Mouse (Mus musculus) cerebellum, adult 11-12 months (tissue): ENCODE data around the gene Fxyd3.

Source experiments
- DNase-seq: peaks from one replicate; pipeline ENCODE4 v3.0.0; 2022

The Fxyd3 gene

DNA sequence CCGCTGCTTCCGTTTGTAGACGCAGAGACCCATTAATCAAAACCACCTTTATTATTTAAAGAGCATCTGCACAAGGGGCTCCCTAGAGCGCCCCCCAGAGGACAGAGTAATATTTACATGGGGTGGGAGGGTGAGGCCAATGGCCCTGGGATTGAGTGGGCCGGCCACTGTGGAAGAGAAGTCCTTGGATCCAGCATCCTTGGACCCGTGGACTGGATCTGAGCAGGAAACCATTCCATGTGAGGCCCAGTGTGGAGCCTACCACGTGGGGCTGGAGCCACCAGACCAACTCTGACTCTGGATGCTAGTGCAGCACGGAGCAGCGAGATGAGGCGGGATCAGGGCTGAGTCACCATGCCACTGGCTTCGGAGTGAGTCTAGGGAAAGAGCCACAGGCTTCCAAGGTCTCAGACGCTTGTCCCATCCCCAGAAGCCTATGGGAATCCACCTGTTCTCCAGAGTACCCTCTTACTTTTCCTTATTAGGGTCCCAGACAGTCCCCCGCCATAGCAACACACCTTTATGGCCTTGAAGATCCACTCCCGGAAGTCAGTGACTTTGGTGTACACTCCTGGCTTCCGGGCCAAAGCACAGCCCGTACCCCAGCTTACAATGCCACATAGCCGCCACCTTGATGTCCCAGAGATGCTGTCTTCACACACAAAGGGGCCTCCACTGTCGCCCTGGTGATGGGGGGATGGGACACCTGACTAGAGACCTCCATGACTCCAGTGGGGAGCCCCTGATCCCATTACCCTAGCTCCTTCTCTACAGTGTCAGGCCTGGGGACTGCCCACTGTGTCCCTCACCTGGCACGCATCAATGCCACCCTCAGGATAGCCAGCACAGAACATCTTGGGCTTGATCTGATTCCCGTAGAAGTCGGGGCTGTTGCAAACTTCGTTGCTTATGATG lies 22.4 kb upstream of the Fxyd3 start:
- no peak for DNase-seq

DNA sequence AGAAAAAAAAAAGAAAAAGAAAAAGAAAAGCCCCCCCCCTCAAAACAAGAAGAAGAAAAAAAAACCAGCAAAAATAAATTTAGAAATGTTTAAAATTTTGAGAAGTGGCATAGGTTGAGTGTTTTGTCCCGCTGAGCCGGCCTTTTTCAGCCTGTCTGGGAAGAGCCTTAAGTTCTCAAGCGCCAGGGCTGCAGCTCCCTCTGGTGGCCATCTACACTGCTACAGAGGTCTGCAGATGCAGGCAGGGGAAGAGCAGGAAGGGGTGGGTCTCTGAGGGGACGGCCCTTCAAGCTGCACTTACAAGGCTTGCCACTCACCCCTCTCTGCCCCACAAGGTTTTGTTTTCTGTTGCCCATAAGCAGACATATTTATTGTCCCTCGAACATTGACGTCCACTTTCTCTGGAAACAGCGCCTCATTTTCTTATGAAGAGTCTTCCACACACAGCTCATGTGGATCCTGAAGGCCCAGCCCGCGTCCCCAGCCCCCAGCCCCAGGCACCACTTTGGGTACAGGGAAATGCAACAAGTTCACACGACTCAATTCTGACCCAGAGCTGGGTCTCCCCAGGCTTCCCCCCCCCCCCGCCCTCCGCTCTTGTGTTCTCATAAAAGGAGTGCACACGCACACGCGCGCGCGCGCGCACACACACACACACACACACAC lies 21.2 kb upstream of the Fxyd3 start:
- DNase-seq: peak; percentile 85

DNA sequence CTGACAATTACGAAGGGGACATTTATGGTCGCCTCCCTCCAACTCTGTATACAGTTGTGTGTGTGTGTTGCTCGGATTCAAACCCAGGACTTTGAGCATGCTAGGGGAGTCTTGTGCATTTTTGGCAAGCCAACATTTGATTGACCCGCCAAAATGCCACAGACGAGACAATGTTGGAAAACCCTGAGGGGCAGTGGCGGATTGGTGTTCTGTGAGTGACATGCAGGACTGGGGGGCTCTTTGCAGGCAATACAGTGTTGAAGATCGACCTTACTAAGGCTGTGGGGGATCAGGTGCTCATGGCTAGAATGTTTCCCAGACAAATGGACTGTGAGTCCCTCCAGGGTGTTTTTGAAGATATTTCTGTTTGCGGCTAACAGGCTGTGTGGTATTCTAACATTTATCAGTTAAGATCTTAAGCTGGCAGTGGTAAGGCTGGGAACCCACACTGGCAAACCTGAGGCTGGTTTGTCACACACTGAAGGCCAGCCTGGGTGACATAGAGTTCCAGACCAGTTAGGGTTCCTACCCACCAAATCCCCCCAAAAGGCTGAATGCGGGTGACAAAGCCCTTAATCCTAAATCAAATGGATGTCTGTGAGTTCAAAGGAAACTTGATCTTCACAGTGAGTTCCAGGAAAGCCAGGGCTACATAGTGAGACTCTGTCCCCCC lies 20.5 kb upstream of the Fxyd3 start:
- no peak for DNase-seq

DNA sequence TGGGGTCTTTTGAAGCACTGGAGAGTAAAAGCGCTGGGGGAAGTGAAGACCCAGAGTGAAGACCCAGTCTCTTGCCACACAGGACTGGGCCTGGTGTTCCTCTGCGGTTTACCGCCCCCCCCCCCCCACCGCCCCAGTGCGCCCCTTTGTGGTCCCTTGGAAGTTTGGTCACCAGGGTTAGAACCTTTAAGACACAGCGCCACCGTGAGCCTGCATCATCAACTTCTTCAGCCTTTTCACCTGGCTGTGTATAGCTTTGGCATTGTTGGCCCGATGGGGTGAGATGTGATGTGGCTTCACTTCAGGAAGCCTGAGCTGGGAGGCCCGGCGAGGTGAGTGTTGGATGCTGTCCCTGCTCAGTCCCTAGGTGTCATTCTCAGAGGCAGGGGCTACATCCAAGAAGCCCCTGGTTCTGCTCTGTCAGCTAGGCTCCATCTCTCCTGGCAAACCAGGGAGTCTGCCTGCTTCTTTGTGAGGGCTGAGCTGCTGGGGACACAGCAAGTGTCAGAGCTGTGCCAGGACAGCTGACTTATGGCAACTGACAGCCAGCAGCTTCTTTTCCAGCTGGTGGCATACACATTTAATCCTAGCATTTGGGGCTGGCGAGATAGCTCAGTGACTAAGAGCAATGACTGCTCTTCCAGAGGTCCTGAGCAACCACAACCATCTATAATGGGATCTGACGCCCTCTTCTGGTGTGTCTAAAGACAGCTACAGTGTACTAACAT lies 18.4 kb upstream of the Fxyd3 start:
- no peak for DNase-seq

DNA sequence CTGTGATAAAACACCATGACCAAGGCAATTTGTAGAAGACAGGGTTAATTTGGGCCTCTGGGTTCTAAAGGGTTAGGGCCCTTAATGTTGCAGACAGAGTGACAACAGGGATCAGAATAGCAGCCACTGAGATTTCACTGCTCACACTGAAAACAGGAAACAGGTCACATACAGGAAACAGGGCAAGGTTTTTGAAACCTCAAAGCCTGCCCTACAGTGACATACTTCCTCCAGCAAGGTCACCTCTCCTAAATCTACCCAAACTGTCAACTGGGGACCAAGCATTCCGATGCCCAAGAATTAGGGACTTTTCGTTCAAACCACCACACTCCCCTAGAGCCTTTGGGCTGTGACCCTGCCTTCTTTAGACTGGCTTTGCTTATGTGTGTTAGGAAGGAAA lies 13.2 kb upstream of the Fxyd3 start:
- no peak for DNase-seq

DNA sequence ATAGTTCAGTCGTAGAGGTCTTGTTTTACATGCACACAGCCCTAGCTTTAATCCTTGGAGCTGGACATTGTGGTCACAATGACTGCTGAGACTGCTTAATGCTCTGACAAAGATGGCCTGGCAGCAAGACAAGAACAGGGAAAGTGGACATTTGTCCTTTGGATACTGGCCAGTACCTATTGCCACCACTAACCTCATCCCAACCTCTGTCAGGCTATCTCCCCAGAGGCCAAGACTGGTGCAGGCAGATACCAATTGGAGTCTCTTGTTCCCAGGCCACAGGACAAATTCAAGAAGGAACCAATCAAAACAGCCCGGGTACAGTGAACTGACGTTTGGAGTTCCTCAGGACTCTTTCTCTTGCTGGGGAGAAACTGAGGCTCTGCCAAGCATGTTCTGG lies 11.7 kb upstream of the Fxyd3 start:
- DNase-seq: no peak

DNA sequence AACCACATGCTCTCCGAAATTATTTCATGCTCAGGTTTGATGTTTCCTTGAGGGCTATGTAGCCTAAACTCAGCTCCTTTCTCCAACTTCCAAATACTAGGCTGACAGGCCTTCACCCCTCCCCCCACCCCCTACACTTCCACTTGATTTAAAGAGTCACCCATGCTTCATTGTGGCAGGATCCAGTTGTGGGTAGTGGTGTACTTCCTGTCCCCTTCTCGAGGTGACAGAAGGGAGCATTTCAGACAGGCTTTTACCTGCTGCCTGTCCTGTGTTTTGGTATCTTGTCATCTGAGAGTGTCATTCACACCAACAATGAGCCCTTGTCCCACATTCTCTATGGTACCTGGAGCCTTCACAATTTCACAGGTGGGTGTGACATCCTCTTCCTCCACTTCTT lies 10.8 kb upstream of the Fxyd3 start:
- no peak for DNase-seq

DNA sequence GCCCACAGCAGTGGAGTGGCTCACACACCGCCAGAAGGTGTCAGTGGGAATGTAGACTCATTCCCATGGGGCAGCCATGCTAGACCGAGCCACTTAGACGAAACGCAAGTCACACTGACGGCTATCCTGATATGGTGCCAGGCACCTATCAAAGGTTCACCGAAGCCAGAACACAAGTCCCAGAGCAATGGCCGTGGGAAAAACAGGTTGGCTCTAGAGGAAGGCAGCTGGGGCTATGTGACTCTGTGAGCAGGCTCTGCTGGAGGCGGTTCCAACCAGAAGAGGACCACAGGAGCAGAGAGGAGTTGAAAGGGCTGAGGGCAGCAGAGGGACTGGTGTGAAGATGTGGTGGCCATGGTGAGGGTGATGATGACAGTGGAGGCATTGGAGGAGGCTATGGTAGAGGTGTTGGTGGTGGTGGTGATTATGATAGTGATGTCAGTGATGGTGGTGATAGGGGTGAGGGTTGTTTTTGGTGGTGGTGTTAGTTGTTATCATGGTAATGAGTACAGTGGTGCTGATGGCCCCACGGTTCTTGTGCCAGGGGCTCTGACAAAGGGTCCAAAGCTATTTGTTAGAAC lies 9.8 kb upstream of the Fxyd3 start:
- DNase-seq: no peak

DNA sequence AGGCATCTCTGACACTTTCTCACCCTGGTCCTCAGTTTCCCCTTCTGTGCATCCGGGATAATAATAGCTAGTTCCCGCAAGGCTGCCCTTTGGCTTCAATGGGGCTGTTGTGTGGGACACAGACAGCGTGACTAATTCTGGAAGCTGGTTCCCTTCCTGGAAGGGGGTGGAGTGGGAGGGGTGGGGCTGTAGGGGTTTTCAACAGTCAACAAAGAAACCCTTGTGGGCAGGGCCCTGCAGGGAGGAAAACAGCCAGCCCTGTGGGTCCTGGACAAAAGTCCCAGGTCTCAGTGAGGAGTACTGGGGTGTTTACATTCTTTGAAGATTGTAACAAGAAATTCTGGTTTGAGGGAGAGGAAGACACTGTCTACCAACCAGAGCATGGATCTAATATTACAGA lies 8.7 kb upstream of the Fxyd3 start:
- DNase-seq: no peak

DNA sequence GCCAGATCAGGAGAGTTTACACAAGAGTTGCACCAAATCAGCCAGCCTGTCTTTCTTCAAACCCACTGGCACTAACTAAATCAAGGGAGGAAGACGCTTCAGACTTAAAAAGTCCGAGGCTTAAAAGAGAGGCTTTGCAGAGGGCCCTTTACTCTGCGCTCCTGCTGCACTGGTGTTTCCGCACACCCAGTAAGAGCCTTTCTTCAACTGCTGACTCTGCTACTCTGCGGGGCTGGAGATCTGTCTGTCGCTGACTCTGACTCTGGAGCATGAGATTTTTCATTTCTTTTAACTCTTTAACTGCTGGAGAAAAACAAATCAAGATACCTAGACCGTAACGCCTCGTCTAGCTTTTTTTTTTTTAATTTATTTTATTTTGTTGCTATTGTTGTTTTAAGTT lies 7.6 kb upstream of the Fxyd3 start:
- no peak for DNase-seq

DNA sequence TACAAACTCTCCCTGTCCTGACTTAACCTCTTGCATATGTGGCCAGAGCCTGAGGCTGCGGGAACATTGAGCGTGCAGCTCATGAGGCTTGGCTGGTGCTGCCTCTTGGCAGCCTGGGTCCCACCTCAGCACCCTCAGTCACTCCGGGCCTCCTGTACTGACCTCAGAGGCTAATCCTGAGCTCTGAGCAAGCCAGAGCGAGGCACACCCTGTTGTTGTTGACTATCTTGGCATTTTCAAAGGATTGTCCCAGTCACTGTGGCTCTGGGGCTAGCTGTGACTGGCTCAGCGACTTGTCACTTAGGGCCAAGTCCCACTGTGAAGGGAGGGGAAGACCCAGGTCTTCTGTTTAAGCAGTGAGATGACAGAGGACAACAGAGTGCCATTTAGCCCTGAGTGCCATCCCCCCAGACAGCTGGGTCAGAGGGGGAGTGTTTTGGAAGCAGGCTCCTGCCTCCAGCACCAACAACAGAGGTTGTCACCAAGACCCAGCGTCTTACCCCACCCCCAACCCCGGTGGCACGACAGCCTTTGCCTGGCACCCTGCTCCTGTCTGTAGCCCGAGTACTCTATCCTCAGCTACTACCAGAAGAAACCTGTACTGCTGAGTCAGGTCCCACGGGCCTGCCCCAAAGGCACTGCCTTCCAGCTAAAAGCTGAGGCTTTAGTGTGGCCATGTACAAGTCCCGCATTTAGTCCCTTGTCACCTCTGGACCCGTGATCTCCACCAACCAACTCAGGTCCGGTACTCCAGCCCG lies 6.5 kb upstream of the Fxyd3 start:
- peak; percentile 76 for DNase-seq

DNA sequence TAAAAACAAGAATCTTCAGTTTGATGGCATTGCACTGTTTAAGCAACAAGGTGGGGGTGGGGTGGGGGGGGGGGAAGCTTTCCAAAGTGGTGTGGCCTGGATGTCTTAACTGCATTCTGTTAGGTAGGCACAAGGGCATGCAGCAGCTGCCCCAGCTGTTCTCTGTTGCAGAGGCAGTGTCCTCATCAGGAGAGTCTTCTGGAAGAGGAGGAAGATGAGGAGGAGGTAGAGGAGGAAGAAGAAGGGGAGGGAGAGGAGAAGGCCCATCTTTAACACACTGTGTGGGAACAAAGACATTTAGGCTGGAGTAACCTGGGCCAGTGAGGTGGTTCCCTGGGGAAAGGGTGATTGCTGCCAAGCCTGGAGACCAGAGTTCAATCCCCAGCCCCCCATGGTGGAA lies 5.6 kb upstream of the Fxyd3 start:
- no peak for DNase-seq

DNA sequence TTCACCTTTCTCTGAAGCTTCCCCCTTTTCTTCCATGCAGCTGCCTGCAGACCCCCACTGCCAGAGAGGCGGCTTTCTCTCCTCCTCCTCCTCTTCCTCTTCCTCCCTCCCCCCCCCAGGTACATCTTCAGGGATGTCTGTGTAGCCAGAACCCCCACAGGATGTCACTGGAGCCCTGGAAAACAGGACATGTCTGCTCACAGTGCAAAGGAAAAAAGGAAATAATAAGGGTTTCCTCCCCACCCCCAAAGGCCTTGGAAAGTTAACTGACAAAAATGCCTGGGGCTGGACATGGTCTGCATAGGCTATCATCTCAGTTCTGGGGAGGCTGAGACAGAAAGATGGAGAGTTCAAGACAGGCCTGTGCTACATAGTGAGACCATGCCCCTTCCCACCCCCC lies 4.6 kb upstream of the Fxyd3 start:
- peak; percentile 58 for DNase-seq

DNA sequence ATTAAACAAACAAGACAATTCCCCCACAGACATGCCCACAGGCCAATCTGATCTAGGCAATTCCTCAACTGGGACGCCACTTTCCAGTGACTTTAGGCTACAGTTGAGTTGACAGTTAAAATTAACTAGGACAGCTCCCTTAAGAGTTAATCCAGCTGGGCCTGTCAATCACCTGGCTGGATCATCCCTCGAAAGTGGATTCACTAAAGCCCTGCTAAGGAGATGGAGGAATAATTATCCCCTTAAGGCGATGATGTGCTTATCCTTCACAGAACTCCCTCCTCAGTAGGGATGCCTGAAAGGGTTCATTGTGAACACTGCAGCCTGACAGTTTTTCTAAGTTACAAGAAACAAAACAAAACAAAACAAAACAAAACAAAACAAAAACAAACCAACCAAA lies 4.1 kb upstream of the Fxyd3 start:
- DNase-seq: no peak

DNA sequence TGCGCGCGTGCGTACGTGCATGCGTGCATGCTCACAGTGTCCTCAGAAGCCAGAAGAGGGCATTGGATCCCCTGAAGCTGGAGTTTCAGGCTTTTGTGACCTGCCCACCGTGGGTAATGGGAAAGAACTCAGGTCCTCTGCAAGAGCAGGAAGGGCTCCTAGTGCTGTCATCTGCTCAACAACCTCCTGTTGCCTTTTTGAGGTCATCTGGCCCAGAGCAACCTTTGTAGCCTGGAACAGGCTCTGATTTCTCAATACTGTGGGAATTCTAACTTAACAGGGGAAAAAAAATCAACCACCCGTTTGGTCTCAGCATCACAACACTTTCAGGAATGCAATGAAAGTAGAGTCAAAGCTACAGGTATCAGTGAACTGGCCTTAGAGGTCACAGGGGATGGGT lies 3.2 kb upstream of the Fxyd3 start:
- no peak for DNase-seq

DNA sequence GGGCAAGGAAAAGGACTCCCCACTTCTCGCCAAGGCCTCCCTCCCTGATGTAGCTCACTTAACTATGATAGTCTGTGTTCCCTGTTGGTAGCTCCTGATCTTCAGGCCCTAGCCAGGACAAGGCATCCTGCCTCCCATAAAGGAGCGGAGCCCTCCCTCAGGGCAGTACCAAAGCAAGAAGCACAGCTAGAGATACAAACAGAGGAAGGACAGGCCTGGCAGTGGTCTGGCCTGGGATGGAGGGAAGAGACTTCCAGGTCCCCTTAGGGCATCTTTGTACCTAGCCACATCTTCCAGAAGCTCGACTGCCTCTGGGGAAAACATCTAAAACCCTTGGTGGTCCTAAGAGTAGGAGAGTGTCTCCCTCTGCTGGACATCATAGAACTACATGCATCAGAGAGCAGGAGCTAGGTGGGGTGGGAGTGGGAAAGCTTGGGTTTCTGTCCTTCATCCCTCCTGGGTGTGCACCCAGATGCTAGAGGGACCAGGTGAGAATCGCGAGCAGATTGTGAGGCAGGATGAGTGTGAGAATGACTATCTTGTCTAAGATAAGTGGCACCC lies 1.5 kb upstream of the Fxyd3 start:
- DNase-seq: no peak

DNA sequence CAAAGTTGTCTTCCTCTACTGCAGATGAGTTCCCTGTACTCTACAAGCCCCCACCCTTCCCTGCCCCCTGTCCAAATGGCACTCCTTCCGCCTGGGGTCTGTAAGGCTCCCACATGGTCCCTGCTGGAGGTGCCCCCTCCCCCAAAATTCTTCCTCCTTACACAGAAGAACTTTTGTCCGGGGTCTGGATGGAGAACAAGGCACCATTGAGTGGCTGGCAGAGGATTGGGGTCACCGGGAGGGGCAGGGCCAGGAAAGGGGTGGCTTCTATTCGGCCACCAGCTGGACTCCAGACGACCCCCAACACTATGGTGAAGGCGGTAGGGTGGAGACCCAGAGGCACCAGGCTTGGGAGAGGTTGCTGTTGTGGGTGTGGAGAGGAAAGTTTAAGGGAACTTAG lies 966 bp upstream of the Fxyd3 start:
- peak; percentile 63 for DNase-seq

DNA sequence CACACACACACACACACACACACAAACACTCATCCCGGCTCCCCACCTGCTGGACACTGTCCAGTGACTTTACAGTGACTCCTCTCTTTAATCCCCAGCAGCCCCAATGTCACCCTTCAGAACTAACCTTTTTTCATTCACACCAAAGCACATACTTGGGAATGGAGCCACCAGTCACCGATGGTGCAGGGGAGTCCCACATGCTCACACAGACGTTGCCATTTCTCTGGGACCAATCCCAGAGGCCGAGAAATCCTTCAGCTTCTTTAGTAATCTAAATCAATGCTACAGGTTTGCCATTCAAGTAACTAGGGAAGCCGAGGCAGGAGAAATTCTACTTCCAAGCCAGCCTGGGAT lies 1.8 kb downstream of the Fxyd3 start:
- peak; percentile 45 for DNase-seq

DNA sequence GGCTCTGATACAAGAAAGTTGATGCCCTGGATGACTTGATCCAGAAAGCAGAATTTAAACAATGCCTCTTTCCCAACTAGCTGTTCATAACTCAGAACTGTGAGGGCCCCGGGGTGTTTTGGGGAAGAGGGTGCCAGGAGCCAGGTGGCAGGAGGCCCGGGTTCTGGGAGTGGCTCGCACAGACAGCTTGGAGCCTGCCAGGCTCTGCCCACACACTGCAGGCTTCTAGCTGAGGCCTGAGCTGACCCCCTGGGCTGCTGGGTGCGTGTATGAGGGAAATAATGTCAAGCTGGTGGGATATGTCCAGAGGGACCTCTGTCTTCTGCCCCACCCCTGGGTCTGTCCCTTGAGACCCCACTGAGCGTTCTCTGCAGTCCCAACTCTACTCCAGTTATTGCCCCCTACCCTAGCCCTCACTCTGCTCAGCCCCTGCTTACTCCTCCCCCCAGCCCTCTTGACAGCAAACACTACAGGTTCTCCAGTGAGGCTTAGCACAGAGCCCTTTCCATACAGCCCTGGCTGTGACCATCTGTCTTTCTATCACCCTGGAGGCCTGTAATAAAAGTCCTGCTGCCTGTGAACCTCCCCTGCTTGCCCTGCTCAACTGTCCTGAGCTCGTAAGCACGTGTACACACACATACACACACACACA lies 2.3 kb downstream of the Fxyd3 start:
- DNase-seq: peak; percentile 63

DNA sequence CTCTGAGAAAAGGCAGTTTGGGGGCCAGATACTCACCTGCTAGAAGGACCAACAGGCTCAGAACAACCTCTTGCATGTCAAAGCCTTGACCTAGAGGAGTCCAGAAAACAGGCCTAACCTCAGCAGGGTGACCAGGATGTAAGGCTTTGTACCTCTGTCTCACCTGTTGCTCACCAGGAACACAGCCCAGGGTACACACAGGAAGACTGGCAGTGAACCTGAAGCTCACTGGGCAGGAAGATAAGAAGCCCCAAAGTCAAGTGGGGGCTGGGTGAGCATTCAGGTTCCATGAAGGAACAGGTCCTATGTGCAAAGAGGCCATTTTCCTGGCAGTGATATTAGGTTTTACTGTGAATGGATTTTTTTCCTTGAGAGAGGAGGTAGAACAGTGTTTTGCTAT lies 3.0 kb downstream of the Fxyd3 start:
- no peak for DNase-seq

DNA sequence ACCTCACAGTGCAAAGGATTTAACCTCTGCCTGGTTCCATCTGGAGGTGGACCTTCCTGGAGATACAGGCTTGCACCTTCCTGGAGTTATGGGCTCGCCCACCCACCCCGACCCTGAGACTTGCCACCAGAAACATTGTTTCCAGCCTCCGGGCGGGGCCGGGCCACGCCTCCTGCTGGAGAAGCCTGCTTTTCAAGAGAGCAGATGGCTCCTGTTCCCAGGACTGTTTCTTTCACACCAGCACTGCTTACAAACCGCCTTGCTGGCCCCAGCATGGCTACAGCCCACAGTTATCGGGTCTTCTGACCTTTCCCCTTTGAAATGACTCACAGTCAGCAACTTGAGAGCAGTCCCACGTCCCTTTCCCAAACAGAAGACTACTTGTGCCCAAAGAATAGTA lies 4.2 kb downstream of the Fxyd3 start:
- no peak for DNase-seq
